Mouse (Mus musculus) heart, embryonic 14.5 days (tissue): ENCODE results near the gene Yars2. TPM values are rescaled to one million over a fixed set of nuclear protein-coding genes. Genes with fewer than 3 reads are reported as not detected.

ENCODE experiments used
- ATAC-seq: fragments of 200-750 bp; cut with Nextera tagmentation; 2 replicates; pipeline ENCODE4 v1.8.0; 2017; ENCODE audit warnings: low read depth, moderate TSS enrichment; ENCODE audit not compliant: insufficient number of reproducible peaks, insufficient read depth, low FRiP score
- H3K27ac ChIP-seq, 2 experiments: fragments of 200-500 bp in 1 of 2; fragments of 300-500 bp in 1 of 2; sonication (generic) in 1 of 2; replicated peaks in 1 of 2; 2 replicates each; pipeline ENCODE4 v1.5.1; 2012 to 2014; ENCODE audit warnings: low read depth in 2 of 2, low read length in 2 of 2, control low read depth in 1 of 2, mild to moderate bottlenecking in 1 of 2, mixed read lengths in 1 of 2; ENCODE audit not compliant: control insufficient read depth in 1 of 2, insufficient read depth in 1 of 2
- H3K27me3 ChIP-seq: fragments of 300-500 bp; sonication (generic); 2 replicates; pipeline ENCODE4 v1.6.1; 2014; ENCODE audit warnings: mild to moderate bottlenecking, low read length, control low read depth; ENCODE audit not compliant: control insufficient read depth, insufficient read depth
- H3K36me3 ChIP-seq: fragments of 300-500 bp; sonication (generic); 2 replicates; pipeline ENCODE4 v1.6.1; 2014; ENCODE audit warnings: mild to moderate bottlenecking, control low read depth, low read length, mixed read lengths; ENCODE audit not compliant: control insufficient read depth, insufficient read depth
- H3K4me1 ChIP-seq, 2 experiments: fragments of 200-500 bp in 1 of 2; fragments of 300-500 bp in 1 of 2; sonication (generic) in 1 of 2; 2 replicates each; pipeline ENCODE4 v1.6.1; 2012 to 2014; ENCODE audit warnings: low read length in 2 of 2, control low read depth in 1 of 2, mixed read lengths in 1 of 2; ENCODE audit not compliant: control insufficient read depth in 2 of 2, insufficient read depth in 2 of 2
- H3K4me2 ChIP-seq: fragments of 300-500 bp; sonication (generic); 2 replicates; pipeline ENCODE4 v1.6.1; 2014; ENCODE audit warnings: mild to moderate bottlenecking, low read length
- H3K4me3 ChIP-seq, 2 experiments: fragments of 200-500 bp in 1 of 2; fragments of 300-500 bp in 1 of 2; sonication (generic) in 1 of 2; 2 replicates each; pipeline ENCODE4 v1.5.1; 2012 to 2014; ENCODE audit warnings: low read length in 2 of 2, mild to moderate bottlenecking in 2 of 2, control low read depth in 1 of 2, low read depth in 1 of 2, moderate library complexity in 1 of 2; ENCODE audit not compliant: control insufficient read depth in 1 of 2, insufficient read depth in 1 of 2
- H3K9ac ChIP-seq: fragments of 300-500 bp; sonication (generic); 2 replicates; pipeline ENCODE4 v1.6.1; 2014; ENCODE audit warnings: mild to moderate bottlenecking, low read length
- H3K9me3 ChIP-seq: fragments of 300-500 bp; sonication (generic); 2 replicates; pipeline ENCODE4 v1.6.1; 2016; ENCODE audit warnings: low read length, control low read depth; ENCODE audit not compliant: control insufficient read depth
- WGBS: fragments of 180-500 bp; shearing (Covaris S2); extraction: QIAGEN DNeasy Blood & Tissue Kit; methylation state at CpG from one replicate; pipeline ENCODE4 v1.1.7; 2014; 5-methylcytosine and 5-hydroxymethylcytosine counted together
- polyA plus RNA-seq: library from polyadenylated mRNA; unstranded; fragments of >200 nt; fragmentation: Nextera tagmentation; extraction: Ambion mirVana; gene quantifications from 2 replicates; pipeline ENCODE4 v1.2.1, GENCODE M21; 2014

Yars2 gene
- 43.4 and 44.3 TPM in 2 replicates for polyA plus RNA-seq

DNA sequence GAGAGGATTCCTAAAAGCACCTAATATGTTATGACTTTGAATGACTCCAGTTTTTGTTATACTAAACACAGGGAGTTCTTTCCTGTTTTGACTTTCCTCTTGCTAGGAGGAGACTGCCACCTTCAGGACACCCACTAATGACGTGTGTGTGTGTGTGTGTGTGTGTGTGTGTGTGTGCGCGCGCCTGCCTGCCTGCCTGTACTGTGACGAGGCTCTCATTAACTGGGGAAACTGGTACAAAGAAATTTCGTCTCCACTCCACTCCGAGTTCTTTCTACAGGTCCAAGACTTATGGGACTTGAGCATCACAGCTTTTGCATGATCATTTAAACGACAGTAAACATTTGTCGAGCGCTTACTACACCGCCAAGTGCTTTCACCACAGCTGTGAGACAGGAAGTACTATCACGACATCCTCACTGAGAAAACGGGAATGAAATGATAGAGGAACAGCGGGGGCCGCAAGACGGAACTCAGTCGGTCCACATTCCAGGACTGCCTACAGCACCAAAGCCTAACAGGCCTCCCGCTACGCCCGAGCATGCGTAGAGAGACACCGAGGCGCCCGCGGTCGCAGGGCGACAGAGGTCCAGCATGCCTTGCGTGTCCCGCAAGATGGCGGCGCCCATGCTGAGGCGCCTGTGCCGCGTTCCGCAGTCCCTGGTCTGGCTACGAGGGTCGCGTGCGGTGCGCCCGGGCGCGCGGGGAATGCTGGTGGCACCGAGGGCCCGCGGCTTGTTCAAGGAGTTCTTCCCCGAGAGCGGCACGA, at the start of gene Yars2:
Gene Yars2, plus strand, starts transcription at position 597 of the 769 bp plus-strand sequence.
- under 1% methylated on average over 50 of the region's 50 CpGs for WGBS
- ATAC-seq = peak; percentile 97
- Histone ChIP-seq H3K36me3 (peaks cover 19% of the 10 kb centered on the region), H3K4me3 (peak within 1 kb of the TSS; percentile 81 to 96), H3K4me2 (peak within 1 kb of the TSS; percentile 68), H3K27ac (peak within 1 kb of the TSS; percentile 88 to 99), H3K9ac (peak within 1 kb of the TSS; percentile 90), H3K4me1 (peaks cover 0 to 15% of the 10 kb centered on the region in 2 experiments; a peak in 3 of 4 replicates), H3K27me3 (no peaks in the 10 kb centered on the region), H3K9me3 (no peaks in the 10 kb centered on the region)

DNA sequence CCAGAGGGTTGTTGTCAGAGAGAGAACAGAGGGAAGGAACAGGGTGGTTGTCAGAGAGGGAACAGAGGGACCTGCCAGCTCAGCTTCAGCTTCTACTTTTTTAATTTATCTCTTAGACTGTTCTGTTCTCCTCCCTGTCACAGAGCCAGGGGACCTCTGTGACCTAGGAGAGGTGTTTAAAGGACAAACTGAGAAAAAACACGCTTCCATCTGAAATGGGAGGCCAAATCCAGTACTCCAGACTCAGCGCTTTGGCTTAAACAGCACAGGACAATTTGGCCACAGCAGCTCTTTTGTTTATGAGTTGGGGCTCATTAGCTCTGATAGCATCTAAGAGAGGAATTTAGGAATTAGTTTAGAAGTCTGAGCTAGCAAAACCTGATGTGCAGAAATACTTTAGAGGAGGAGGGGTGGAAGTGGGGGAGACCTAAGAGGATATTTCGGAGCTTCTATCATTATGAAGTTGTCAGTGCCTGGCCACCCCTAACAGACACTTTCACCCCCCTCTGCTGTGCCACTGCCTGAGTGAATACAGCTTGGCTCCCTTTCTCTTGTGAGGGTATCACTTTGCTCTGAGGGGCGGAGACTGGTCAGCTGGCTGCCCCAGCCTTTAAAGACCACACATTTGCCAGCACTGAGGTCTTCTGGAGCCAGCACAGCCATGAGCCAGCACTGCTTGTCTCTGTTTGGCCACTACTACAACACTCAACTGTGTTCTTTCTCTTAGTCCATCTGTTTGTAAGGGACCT, 49.3 kb upstream of the Yars2 start:
- H3K4me2 ChIP-seq = peak overlapping the region; percentile 5; the same call in 1 of the 2 replicates
- peak overlapping the region; percentile 85 to 89 for H3K27ac ChIP-seq
- peak; percentile 64 for ATAC-seq
- H3K9ac ChIP-seq = peak overlapping the region; percentile 49
- H3K4me3 ChIP-seq = no peak overlapping the region
- H3K36me3 ChIP-seq = peaks cover 51% of the 10 kb centered on the region
- peaks cover 22 to 42% of the 10 kb centered on the region in 2 experiments for H3K4me1 ChIP-seq
- H3K9me3 ChIP-seq = no peaks in the 10 kb centered on the region
- no peaks in the 10 kb centered on the region for H3K27me3 ChIP-seq
- WGBS = 32% methylated on average over 4 of the region's 4 CpGs

DNA sequence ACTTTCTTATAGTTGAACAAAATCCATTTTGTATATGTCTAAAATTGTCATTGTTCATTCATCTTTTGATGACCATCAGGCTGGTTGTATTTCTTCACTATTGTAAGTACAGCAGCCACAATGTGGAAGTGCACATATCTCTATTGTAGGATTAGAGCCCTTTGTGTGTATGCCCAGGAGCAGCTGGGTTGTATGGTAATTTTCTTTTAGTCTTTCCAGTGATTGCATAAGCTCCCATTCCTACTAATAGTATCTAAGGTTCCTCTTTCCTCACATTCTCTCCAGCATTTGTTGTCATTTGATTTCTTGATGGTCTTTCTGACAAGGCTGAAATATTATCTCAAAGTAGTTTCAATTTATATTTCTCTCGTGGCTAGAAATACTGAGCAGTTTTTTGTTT, 47.5 kb upstream of the Yars2 start:
- Histone ChIP-seq H3K9me3 (no peaks in the 10 kb centered on the region), H3K4me3 (no peak overlapping the region), H3K27ac (peak overlapping the region in 1 of 2 experiments; percentile 96; a peak in 2 of 4 replicates), H3K9ac (no peak overlapping the region), H3K4me1 (peaks cover 25 to 51% of the 10 kb centered on the region in 2 experiments), H3K27me3 (no peaks in the 10 kb centered on the region), H3K36me3 (peaks cover 49% of the 10 kb centered on the region), H3K4me2 (no peak overlapping the region)
- 61% methylated on average over 1 of the region's 1 CpGs for whole genome bisulfite sequencing
- no peak for ATAC-seq

DNA sequence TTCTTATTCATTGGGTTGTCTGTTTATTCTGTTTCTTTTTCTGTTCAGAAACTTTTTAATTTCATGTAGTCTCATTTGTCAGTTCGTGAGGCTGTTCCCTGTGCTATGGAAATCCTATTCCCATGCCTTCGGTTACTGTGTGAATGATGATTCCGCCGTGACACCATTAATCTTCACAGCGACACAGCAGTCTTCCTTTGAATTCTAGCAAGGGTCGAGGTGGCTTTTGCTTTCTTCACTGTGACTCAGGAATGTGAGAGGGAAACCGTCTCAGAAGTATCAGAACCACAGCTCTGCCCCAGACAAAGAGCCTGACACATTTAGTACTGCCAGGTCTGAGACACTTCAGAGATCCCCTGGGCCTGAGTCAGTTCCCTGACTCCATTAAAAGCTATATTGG, 46.9 kb upstream of the Yars2 start:
- no peaks in the 10 kb centered on the region for H3K9me3 ChIP-seq
- WGBS = 29% methylated on average over 7 of the region's 7 CpGs
- H3K27ac ChIP-seq = peak overlapping the region; percentile 94 to 96
- no peak overlapping the region for H3K4me3 ChIP-seq
- peaks cover 25 to 51% of the 10 kb centered on the region in 2 experiments for H3K4me1 ChIP-seq
- peaks cover 49% of the 10 kb centered on the region for H3K36me3 ChIP-seq
- H3K27me3 ChIP-seq = no peaks in the 10 kb centered on the region
- ATAC-seq = no peak
- peak overlapping the region; percentile 45 for H3K9ac ChIP-seq
- H3K4me2 ChIP-seq = peak overlapping the region; percentile 34

DNA sequence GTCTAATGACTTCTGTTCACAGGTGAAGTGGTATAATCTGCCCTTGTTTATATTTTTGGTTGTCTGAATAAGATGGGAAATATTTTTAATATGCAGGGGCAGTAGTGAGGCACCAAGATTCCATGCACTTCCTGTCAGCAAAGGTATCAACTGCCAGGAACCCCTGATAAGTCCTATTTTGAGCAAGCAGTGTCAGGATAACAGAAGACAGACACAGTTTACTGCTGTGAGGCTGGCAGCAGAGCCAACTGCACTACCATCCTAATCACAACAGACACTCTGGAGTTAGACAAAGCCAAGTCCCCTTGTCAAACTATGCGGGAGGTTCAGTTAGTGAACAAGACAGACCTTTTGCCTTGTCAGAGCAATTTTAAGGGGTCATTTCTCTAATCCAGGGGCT, 46.1 kb upstream of the Yars2 start:
- H3K9me3 ChIP-seq = no peaks in the 10 kb centered on the region
- H3K27me3 ChIP-seq = no peaks in the 10 kb centered on the region
- peak overlapping the region; percentile 38 for H3K9ac ChIP-seq
- no peak overlapping the region for H3K4me3 ChIP-seq
- H3K36me3 ChIP-seq = peaks cover 51% of the 10 kb centered on the region
- peak overlapping the region; percentile 35 for H3K4me2 ChIP-seq
- ATAC-seq = peak; percentile 86
- H3K27ac ChIP-seq = peak overlapping the region; percentile 90 to 94
- 10% methylated on average over 1 of the region's 1 CpGs for WGBS
- peaks cover 25 to 57% of the 10 kb centered on the region in 2 experiments for H3K4me1 ChIP-seq

DNA sequence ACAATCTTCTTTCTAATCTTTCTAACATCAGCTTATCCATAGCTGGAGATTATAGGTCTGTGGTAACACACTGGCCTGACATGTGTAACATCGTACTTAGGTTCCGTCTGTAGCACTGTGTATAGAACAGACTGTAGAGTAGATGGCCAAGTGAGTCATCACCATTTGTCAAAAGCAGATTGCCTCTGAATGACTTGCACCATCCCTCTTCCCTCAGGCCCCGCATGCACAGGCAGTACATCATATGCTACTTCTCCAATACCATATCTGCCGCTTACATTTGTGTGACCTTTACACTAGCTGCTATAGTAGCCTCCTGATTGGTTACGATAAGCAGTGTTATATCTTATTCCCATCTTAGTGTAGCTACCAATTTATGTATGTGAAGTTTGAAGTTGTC, 41.9 kb upstream of the Yars2 start:
- ATAC-seq = no peak
- H3K4me1 ChIP-seq = peaks cover 12 to 35% of the 10 kb centered on the region in 2 experiments
- no peaks in the 10 kb centered on the region for H3K9me3 ChIP-seq
- H3K36me3 ChIP-seq = peaks cover 77% of the 10 kb centered on the region
- no peaks in the 10 kb centered on the region for H3K27me3 ChIP-seq
- no peak overlapping the region for H3K4me2 ChIP-seq
- WGBS = 88% methylated on average over 5 of the region's 5 CpGs
- no peak overlapping the region for H3K4me3 ChIP-seq
- H3K9ac ChIP-seq = no peak overlapping the region
- H3K27ac ChIP-seq = no peak overlapping the region

DNA sequence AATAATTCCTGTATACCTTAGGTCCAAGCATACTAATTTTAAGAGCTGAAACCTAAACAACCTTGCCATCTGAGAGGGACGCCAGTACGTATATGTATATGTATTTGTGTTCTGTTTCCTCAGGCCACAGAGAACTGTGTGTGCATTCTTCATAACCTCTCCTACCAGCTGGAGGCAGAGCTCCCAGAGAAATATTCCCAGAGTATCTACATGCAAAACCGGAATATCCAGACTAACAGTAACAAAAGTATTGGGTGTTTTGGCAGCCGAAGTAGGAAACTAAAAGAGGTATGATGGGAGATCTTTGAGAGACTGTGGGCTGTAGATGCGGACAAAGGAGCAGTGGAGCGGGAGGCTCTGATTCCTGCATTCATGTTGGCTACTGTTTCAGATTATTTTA, 41.3 kb upstream of the Yars2 start:
- Histone ChIP-seq H3K27ac (no peak overlapping the region), H3K36me3 (peaks cover 75% of the 10 kb centered on the region)

More for the DNA sequence above, 41.3 kb upstream of the Yars2 start:
- Histone ChIP-seq H3K4me1 (peaks cover 8 to 31% of the 10 kb centered on the region in 2 experiments), H3K4me2 (no peak overlapping the region), H3K9ac (no peak overlapping the region), H3K27me3 (no peaks in the 10 kb centered on the region), H3K9me3 (no peaks in the 10 kb centered on the region), H3K4me3 (no peak overlapping the region)
- 91% methylated on average over 6 of the region's 6 CpGs for WGBS
- ATAC-seq = no peak
